Mouse (Mus musculus) liver, postnatal 0 days (tissue): ENCODE data around the gene Ilf3. TPM values are rescaled to one million over a fixed set of nuclear protein-coding genes. Genes with fewer than 3 reads are reported as not detected.
A peak's percentile ranks its signal among the peaks of the same experiment; 100 is the strongest.

Experiments
- ATAC-seq: fragments of 200-750 bp; cut with Nextera tagmentation; 2 replicates; pipeline ENCODE4 v1.8.0; 2017; ENCODE audit warnings: mild to moderate bottlenecking, moderate library complexity
- DNase-seq: peaks from one replicate; pipeline ENCODE4 v3.0.0-alpha.2; 2016
- H3K27ac ChIP-seq: fragments of 300-500 bp; sonication (generic); 2 replicates; pipeline ENCODE4 v1.5.1; 2014; ENCODE audit warnings: antibody characterized with exemption, moderate library complexity, mild to moderate bottlenecking, low read depth
- H3K27me3 ChIP-seq: fragments of 300-500 bp; sonication (generic); 2 replicates; pipeline ENCODE4 v1.6.1; 2014; ENCODE audit warnings: low read length, control low read depth, mixed read lengths; ENCODE audit not compliant: insufficient read depth
- H3K36me3 ChIP-seq: fragments of 300-500 bp; sonication (generic); replicated peaks from 2 replicates; pipeline ENCODE4 v1.6.1; 2014; ENCODE audit warnings: mild to moderate bottlenecking, control low read depth, low read length, moderate library complexity, mixed read lengths; ENCODE audit not compliant: insufficient read depth
- H3K4me1 ChIP-seq: fragments of 300-500 bp; sonication (generic); 2 replicates; pipeline ENCODE4 v1.6.1; 2014; ENCODE audit warnings: antibody characterized with exemption, mild to moderate bottlenecking, control low read depth; ENCODE audit not compliant: insufficient read depth
- H3K4me2 ChIP-seq: fragments of 300-500 bp; sonication (generic); 2 replicates; pipeline ENCODE4 v1.6.1; 2014; ENCODE audit warnings: low read depth, mild to moderate bottlenecking, low read length, moderate library complexity, mixed read lengths
- H3K4me3 ChIP-seq: fragments of 300-500 bp; sonication (generic); 2 replicates; pipeline ENCODE4 v1.5.1; 2014; ENCODE audit warnings: low read depth, low read length
- H3K9ac ChIP-seq: fragments of 300-500 bp; sonication (generic); replicated peaks from 2 replicates; pipeline ENCODE4 v1.6.1; 2014; ENCODE audit warnings: mild to moderate bottlenecking, moderate library complexity
- H3K9me3 ChIP-seq: fragments of 300-500 bp; sonication (generic); 2 replicates; pipeline ENCODE4 v1.6.1; 2016; ENCODE audit warnings: mild to moderate bottlenecking, control low read depth, low read length, mixed read lengths
- CTCF ChIP-seq: sonication (generic); IDR thresholded peaks from 2 replicates; pipeline ENCODE4 v1.5.1; 2016; ENCODE audit warnings: antibody characterized with exemption, low read depth
- EP300 ChIP-seq: IDR thresholded peaks from 2 replicates; pipeline ENCODE4 v1.6.1; 2016; ENCODE audit warnings: antibody characterized with exemption, low read depth, mild to moderate bottlenecking
- WGBS: fragments of 180-500 bp; shearing (Covaris S2); extraction: QIAGEN DNeasy Blood & Tissue Kit; methylation state at CpG from one replicate; pipeline ENCODE4 v1.1.7; 2014; ENCODE audit not compliant: insufficient replicate concordance; 5-methylcytosine and 5-hydroxymethylcytosine counted together
- polyA plus RNA-seq: library from polyadenylated mRNA; unstranded; fragments of >200 nt; fragmentation: Nextera tagmentation; extraction: Ambion mirVana; gene quantifications from 2 replicates; pipeline ENCODE4 v1.2.1, GENCODE M21; 2015

The Ilf3 gene
- polyA plus RNA-seq, 1 experiment from 2014 or later = 23.5 TPM

DNA sequence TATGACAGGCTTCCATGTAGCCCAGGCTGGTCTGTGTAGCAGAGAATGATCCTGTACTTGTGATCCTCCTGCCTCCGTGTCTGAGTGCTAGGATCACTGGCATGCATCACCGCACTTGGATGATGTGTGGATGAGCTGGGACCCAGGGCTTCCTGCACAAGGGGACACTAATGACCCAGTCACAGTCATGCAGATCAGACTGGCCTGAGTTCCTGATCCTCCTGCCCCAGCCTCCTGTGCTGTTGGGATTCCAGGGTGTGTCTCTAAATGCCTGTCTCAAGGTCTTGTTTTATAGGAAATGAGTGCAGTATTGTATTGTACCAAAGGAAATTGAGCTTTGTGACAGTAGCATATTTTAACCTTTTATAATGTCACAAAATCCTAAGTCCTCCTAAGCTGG lies 50.2 kb downstream of the Ilf3 start:
- H3K9me3 ChIP-seq = no peaks in the 10 kb centered on the region
- no peaks in the 10 kb centered on the region for H3K27me3 ChIP-seq
- H3K36me3 ChIP-seq = peaks cover 26% of the 10 kb centered on the region
- H3K4me3 ChIP-seq = no peak overlapping the region
- H3K4me2 ChIP-seq = no peak overlapping the region
- 91% methylated on average over 2 of the region's 2 CpGs for WGBS
- no peak overlapping the region for H3K27ac ChIP-seq
- TF ChIP-seq EP300 (no peak), CTCF (no peak)
- no peak for ATAC-seq
- H3K9ac ChIP-seq = no peak overlapping the region
- H3K4me1 ChIP-seq = peaks cover 3% of the 10 kb centered on the region; the same call in 1 of the 2 replicates
- no peak for DNase-seq

DNA sequence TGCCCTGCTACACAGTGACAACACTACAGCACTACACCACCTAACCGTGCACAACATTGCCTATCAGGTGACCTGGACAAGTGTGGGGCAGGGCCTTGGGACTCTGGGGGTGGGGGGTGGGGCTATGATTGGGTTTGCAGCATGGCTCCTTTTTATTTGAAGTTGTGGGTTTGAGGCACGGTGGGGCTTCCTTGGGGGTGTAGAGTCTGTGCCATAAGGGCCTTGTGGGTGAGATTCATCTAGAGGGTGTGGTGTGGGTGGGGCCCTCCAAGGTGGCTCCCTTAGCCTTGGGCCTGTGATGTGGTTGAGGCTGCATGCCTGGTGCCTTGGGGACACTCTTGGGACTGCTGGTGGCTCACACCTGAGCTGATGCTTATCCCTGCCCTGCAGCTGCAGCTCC lies 52.0 kb downstream of the Ilf3 start:
- Histone ChIP-seq H3K9me3 (no peaks in the 10 kb centered on the region), H3K27me3 (no peaks in the 10 kb centered on the region), H3K4me1 (peaks cover 10% of the 10 kb centered on the region; the same call in 1 of the 2 replicates), H3K4me2 (no peak overlapping the region), H3K9ac (no peak overlapping the region), H3K36me3 (peaks cover 26% of the 10 kb centered on the region), H3K27ac (no peak overlapping the region), H3K4me3 (no peak overlapping the region)
- DNase-seq (no peak), ATAC-seq (no peak)
- 68% methylated on average over 2 of the region's 2 CpGs for WGBS
- TF ChIP-seq CTCF (no peak), EP300 (no peak)

DNA sequence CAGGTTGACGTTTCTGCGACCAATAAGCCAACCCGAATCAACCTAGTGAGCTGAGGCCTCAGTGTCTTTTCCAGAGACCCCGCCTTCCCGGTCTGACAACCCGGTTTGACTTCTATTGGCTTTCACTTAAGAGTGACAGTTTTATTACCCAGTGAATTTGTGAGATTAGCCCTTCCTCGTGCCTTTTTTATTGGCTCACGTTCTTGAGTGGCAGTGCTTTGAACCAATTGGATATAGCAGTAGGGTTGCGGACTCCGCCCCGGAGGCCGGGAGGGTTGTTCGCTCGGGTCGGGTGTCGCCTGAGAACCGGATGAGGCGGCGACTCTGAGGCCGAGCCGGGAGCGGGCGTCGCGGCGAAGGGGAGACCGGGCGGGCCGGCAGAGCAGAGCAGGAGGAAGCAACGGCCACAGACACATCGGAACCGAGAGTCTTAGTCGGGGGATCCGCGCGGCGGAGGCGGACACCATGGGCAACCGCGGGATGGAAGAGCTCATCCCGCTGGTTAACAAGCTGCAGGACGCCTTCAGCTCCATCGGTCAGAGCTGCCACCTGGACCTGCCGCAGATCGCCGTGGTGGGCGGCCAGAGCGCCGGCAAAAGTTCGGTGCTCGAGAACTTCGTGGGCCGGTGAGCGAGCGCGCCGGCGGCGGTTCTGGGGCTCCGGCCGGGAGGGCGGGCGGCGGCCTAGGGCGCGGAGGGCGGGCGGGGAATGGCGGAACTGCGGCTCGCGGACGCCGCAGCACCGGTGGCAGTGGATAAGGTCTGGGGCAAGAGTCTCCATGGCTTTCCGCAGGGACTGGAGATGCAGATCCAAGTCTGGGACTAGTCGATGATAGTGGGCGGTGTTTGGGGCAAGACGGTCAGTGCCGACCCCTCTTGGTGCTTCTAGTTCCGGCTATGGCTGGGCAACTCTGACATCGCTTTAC lies 57.2 kb downstream of the Ilf3 start, which contains the start of gene Dnm2:
Gene Dnm2, plus strand, starts transcription at position 278 of the 925 bp plus-strand sequence.
- Histone ChIP-seq H3K4me2 (peak within 1 kb of the TSS; percentile 94), H3K27ac (peak within 1 kb of the TSS; percentile 94), H3K9me3 (no peaks in the 10 kb centered on the region), H3K4me3 (peak within 1 kb of the TSS; percentile 96), H3K27me3 (no peaks in the 10 kb centered on the region), H3K36me3 (peaks cover 11% of the 10 kb centered on the region), H3K4me1 (peaks cover 36% of the 10 kb centered on the region), H3K9ac (peak within 1 kb of the TSS; percentile 99)
- peak; percentile 97 for DNase-seq
- WGBS = under 1% methylated on average over 71 of the region's 82 CpGs
- TF ChIP-seq CTCF (no peak), EP300 (peak; percentile 87)
- ATAC-seq = peak; percentile 97

DNA sequence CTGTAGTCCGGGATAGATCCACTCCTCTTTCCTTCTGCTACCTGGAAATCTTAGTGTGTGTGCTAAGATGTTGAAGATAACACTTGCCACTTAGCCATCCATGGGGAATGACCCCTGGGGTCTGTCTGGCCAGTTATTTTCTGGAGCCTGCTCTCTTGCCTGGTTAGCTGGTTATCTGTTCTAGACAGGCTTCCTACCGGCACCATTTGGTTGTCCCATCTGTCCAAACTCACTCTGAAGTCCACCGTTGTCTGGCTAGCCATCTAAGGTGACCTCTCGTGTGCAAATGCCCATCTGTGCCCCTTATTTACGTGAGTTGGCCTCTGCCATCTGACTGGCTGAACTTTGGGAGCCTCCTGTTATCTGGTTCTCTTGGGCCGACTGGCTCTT lies 57.9 kb downstream of the Ilf3 start:
- DNase-seq = peak; percentile 36
- TF ChIP-seq EP300 = no peak
- no peak for TF ChIP-seq CTCF
- Histone ChIP-seq H3K4me3 (peak overlapping the region; percentile 96), H3K9ac (peak overlapping the region; percentile 99), H3K4me2 (peak overlapping the region; percentile 94), H3K4me1 (peaks cover 42% of the 10 kb centered on the region), H3K9me3 (no peaks in the 10 kb centered on the region), H3K27me3 (no peaks in the 10 kb centered on the region), H3K27ac (peak overlapping the region; percentile 94), H3K36me3 (peaks cover 6% of the 10 kb centered on the region)
- WGBS = 3% methylated on average over 6 of the region's 6 CpGs
- no peak for ATAC-seq

DNA sequence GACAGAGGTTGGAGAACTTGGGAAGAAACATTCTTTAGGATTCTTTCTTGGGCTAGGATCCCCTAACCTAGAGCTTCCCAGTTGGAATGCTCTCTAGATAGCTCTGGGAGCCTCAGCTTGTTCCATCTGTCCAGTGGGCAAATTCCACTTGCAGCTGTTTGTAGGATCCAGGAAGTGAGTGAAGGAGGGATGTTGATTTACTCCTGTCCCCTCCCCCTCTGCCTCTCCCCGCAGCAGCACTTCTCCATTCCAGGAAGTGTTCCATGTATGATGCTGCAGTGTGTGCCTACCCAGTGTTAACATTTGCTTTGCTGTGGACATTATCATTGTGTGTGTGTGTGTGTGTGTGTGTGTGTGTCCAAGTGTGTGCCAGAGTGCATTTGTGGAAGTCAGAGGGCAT lies 58.3 kb downstream of the Ilf3 start:
- TF ChIP-seq EP300 (no peak), CTCF (no peak)
- ATAC-seq (peak; percentile 7; the same call in 1 of the 2 replicates), DNase-seq (peak; percentile 52)
- H3K4me2 ChIP-seq = peak overlapping the region; percentile 94
- H3K36me3 ChIP-seq = 0 out of 2 replicates have a peak, but pooled peaks cover 5% of the 10 kb centered on the region
- WGBS = 0% methylated on average over 1 of the region's 1 CpGs
- H3K9ac ChIP-seq = peak overlapping the region; percentile 99
- H3K27ac ChIP-seq = peak overlapping the region; percentile 94
- peak overlapping the region; percentile 96 for H3K4me3 ChIP-seq
- H3K4me1 ChIP-seq = peaks cover 47% of the 10 kb centered on the region
- H3K27me3 ChIP-seq = no peaks in the 10 kb centered on the region
- no peaks in the 10 kb centered on the region for H3K9me3 ChIP-seq

- TF ChIP-seq CTCF (no peak), EP300 (no peak)
- Histone ChIP-seq H3K4me2 (peak overlapping the region; percentile 94), H3K4me3 (peak overlapping the region; percentile 96), H3K4me1 (peaks cover 50% of the 10 kb centered on the region), H3K9ac (peak overlapping the region; percentile 99), H3K27me3 (no peaks in the 10 kb centered on the region), H3K27ac (peak overlapping the region; percentile 94), H3K36me3 (0 out of 2 replicates have a peak, but pooled peaks cover 7% of the 10 kb centered on the region), H3K9me3 (no peaks in the 10 kb centered on the region)
- no peak for ATAC-seq
- no peak for DNase-seq
- 52% methylated on average over 2 of the region's 2 CpGs for WGBS
These were observed 58.9 kb downstream of the Ilf3 start for GRCm38 (mm10) chr9:21426525-21426924.
